Mouse (Mus musculus): Measurements from ENCODE around the gene Prkag2.

DNA sequence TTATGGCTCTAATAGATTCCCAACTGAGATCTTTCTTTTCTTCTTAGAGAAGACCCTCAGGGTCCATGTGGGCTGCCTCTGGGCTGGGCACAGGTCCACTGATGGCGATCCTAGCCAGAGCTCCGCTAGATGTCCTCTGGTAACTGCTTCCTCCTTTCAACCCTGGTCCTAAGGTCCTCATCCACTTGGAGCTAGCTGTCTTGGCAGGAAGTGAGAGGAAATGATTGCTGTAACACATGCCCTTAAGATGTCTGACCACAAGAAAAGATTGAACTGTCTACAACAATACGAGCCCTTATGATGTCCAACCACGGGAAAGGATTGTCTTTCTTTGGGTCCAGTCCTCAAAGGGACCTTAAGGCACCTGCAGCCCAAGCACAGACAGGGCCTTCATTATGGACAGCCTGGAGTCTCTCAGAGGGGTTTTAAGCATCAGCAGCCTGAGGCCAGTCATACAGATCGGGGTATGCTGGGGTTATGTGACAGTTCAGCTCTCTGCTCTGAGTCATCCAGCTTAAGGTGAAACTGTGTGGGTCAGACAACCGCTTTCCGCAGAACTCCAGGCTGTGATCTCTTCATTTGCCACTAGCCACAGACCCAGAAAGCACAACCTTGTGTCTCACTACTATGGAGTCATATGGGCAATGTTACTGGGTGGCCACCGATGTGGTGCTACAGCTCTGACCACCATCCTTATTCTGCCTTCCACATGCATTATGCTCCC, 129.7 kb downstream of the Prkag2 start:
- no peak for TF ChIP-seq CTCF (IDR thresholded peaks at IDR 0.05; ENCODE audit: low read depth, low read length)
- no peak for TF ChIP-seq POLR2A (IDR thresholded peaks at IDR 0.05; ENCODE audit: borderline replicate concordance, low read depth, low read length)
